Mouse (Mus musculus): Measurements from ENCODE around the gene Gns. TPM values are rescaled to one million over a fixed set of nuclear protein-coding genes. Genes with fewer than 3 reads are reported as not detected.

Gene Gns
- polyA plus RNA-seq, 1 experiment from 2014 or later = 35.6 TPM

GRCm38 (mm10) chr10:121429981-121430682 lies 65.2 kb downstream of the Gns start:
- Histone ChIP-seq H3K9me3 (replicated peaks) (no peaks in the 10 kb centered on the region), H3K27me3 (ENCODE audit: low read depth, poor library complexity, severe bottlenecking) (no peaks in the 10 kb centered on the region), H3K4me3 (peak overlapping the region; percentile 37), H3K36me3 (peaks cover under 1% of the 10 kb centered on the region; the same call in 1 of the 2 replicates), H3K27ac (peak overlapping the region; percentile 87), H3K4me1 (peaks cover 92% of the 10 kb centered on the region)
- DNase-seq (ENCODE audit: low spot score) = peak; percentile 67
- WGBS = 20% methylated on average over 14 of the region's 14 CpGs

- no peak for DNase-seq (ENCODE audit: low spot score)
- WGBS = 68% methylated on average over 15 of the region's 15 CpGs
- Histone ChIP-seq H3K27me3 (ENCODE audit: low read depth, poor library complexity, severe bottlenecking) (no peaks in the 10 kb centered on the region), H3K4me1 (peaks cover 92% of the 10 kb centered on the region), H3K27ac (peak overlapping the region; percentile 87), H3K9me3 (replicated peaks) (no peaks in the 10 kb centered on the region), H3K36me3 (no peaks in the 10 kb centered on the region), H3K4me3 (no peak overlapping the region)
These were observed 66.1 kb downstream of the Gns start for GRCm38 (mm10) chr10:121430764-121431540.

DNA sequence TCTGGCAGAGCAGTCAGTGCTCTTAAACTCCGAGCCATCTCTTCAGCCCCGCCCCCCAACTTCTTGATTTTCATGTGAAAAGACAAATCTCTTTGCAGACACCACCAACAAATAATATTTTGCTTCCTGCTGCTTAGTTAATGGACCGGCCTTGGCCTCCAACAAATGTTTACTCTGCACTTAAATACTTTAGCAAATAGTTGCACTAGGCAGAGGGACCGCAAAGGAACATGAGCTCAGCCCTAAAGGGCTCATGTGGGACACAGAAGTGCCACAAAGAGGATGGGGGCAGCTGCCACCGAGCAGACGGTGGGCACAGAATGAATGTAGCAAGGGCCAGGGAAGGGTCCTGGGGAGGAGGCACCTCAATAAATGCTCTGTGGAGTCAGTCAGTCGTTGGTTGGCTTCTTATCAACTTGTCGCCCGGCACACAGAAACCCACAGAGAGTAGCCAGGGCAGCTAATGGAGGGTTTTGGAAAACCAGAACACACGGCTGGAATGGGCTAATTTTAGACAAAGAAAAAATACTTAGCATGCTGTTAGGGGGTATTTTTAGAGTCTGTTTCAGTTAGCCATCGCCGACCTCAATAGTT lies 67.2 kb downstream of the Gns start:
- no peaks in the 10 kb centered on the region for H3K9me3 ChIP-seq (replicated peaks)
- peak overlapping the region; percentile 47; the same call in 1 of the 2 replicates for H3K27ac ChIP-seq
- WGBS = 74% methylated on average over 12 of the region's 12 CpGs
- no peaks in the 10 kb centered on the region for H3K27me3 ChIP-seq (ENCODE audit: low read depth, poor library complexity, severe bottlenecking)
- no peak for DNase-seq (ENCODE audit: low spot score)
- no peak overlapping the region for H3K4me3 ChIP-seq
- H3K4me1 ChIP-seq = peaks cover 94% of the 10 kb centered on the region
- no peaks in the 10 kb centered on the region for H3K36me3 ChIP-seq

DNA sequence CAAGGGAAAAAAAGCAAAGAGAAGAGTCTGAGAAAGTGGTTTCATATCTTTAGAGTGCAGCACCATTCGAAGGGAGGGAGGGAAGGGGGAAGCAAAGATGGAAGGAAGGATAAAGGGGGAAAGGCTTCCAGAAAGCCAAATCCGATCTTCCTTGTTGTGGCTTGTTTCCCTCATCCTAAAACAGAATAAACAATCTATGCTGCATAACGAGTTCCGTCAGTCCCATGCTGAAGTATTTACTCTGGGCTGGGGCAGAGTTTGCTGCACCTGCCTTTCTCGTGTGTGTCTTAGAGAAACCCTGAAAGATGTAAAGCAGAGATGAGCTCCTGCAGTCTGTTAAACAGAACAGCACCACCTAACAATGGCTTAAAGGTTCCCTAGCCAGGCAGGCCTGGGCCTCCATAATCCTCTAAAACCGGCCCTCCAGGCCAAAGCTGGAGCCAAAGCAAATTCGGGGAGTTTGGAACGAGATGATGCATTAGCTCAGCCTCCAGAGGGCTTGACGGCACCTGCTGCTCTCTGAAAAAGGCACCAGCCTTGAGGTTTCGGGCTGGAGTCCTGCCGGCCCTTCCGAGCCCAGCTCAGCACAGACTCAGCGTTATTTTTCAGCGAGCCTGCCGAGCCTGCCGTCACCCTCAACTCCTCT lies 67.9 kb downstream of the Gns start:
- no peak for DNase-seq (ENCODE audit: low spot score)
- Histone ChIP-seq H3K27ac (peak overlapping the region; percentile 47; the same call in 1 of the 2 replicates), H3K36me3 (no peaks in the 10 kb centered on the region), H3K4me1 (peaks cover 93% of the 10 kb centered on the region), H3K4me3 (no peak overlapping the region), H3K9me3 (replicated peaks) (no peaks in the 10 kb centered on the region), H3K27me3 (ENCODE audit: low read depth, poor library complexity, severe bottlenecking) (no peaks in the 10 kb centered on the region)
- 51% methylated on average over 16 of the region's 16 CpGs for WGBS

DNA sequence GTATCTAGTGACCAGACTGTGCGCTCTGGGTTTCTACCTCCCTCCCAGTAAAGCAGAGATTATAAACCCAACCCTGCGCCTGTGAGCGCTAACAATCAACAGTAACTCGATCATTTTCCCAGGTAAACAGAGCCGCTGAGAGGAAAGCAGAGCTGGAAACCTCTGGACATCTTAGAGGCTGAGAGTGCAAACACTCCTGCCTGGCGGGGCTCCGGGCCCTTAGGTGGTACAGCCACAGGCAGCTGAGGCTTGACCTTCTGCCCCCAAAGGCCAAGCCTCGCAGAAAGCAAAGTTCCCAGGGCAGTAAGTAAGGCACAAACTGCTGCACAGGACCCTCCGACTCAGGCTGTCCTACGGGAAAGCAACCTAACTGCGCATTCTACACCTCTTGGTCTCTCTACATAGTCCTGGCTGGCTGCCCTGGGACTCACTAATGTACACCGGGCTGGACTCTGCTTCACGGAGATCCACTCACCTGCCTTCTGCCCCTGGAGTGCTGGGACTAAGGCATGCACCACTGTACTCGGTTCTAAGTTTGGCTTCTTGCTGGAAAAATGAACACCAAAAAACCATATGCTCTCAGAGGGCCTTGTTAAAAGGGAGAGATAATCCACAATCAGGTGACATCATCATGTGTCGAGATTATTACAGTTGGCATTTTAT lies 69.7 kb downstream of the Gns start:
- Histone ChIP-seq H3K4me1 (peaks cover 83% of the 10 kb centered on the region), H3K9me3 (replicated peaks) (no peaks in the 10 kb centered on the region), H3K4me3 (no peak overlapping the region), H3K27ac (peak overlapping the region; percentile 54), H3K36me3 (no peaks in the 10 kb centered on the region), H3K27me3 (ENCODE audit: low read depth, poor library complexity, severe bottlenecking) (no peaks in the 10 kb centered on the region)
- DNase-seq (ENCODE audit: low spot score) = no peak
- WGBS = 65% methylated on average over 15 of the region's 15 CpGs

- H3K27me3 ChIP-seq (ENCODE audit: low read depth, poor library complexity, severe bottlenecking) = no peaks in the 10 kb centered on the region
- H3K9me3 ChIP-seq (replicated peaks) = no peaks in the 10 kb centered on the region
- no peaks in the 10 kb centered on the region for H3K36me3 ChIP-seq
- H3K27ac ChIP-seq = peak overlapping the region; percentile 83
- DNase-seq (ENCODE audit: low spot score) = no peak
- H3K4me3 ChIP-seq = peak overlapping the region; percentile 32
- WGBS = 31% methylated on average over 28 of the region's 28 CpGs
- H3K4me1 ChIP-seq = peaks cover 81% of the 10 kb centered on the region
These were observed 70.8 kb downstream of the Gns start for GRCm38 (mm10) chr10:121435546-121436257.

- H3K9me3 ChIP-seq (replicated peaks) = no peaks in the 10 kb centered on the region
- no peaks in the 10 kb centered on the region for H3K36me3 ChIP-seq
- H3K4me1 ChIP-seq = peaks cover 78% of the 10 kb centered on the region
- H3K27ac ChIP-seq = peak overlapping the region; percentile 83
- DNase-seq (ENCODE audit: low spot score) = peak; percentile 75
- no peaks in the 10 kb centered on the region for H3K27me3 ChIP-seq (ENCODE audit: low read depth, poor library complexity, severe bottlenecking)
- H3K4me3 ChIP-seq = peak overlapping the region; percentile 32
- 5% methylated on average over 8 of the region's 8 CpGs for WGBS
These were observed 71.4 kb downstream of the Gns start for GRCm38 (mm10) chr10:121436258-121436645.

- peaks cover 78% of the 10 kb centered on the region for H3K4me1 ChIP-seq
- H3K9me3 ChIP-seq (replicated peaks) = no peaks in the 10 kb centered on the region
- no peak overlapping the region for H3K4me3 ChIP-seq
- DNase-seq (ENCODE audit: low spot score) = no peak
- H3K27me3 ChIP-seq (ENCODE audit: low read depth, poor library complexity, severe bottlenecking) = no peaks in the 10 kb centered on the region
- peak overlapping the region; percentile 83 for H3K27ac ChIP-seq
- no peaks in the 10 kb centered on the region for H3K36me3 ChIP-seq
- 19% methylated on average over 4 of the region's 4 CpGs for WGBS
These were observed 71.8 kb downstream of the Gns start for GRCm38 (mm10) chr10:121436693-121437092.

GRCm38 (mm10) chr10:121438109-121438508 lies 73.2 kb downstream of the Gns start:
- no peak overlapping the region for H3K4me3 ChIP-seq
- no peak for DNase-seq (ENCODE audit: low spot score)
- H3K9me3 ChIP-seq (replicated peaks) = no peaks in the 10 kb centered on the region
- no peaks in the 10 kb centered on the region for H3K27me3 ChIP-seq (ENCODE audit: low read depth, poor library complexity, severe bottlenecking)
- peak overlapping the region; percentile 43 for H3K27ac ChIP-seq
- no peaks in the 10 kb centered on the region for H3K36me3 ChIP-seq
- 64% methylated on average over 8 of the region's 8 CpGs for WGBS
- peaks cover 68% of the 10 kb centered on the region for H3K4me1 ChIP-seq

DNA sequence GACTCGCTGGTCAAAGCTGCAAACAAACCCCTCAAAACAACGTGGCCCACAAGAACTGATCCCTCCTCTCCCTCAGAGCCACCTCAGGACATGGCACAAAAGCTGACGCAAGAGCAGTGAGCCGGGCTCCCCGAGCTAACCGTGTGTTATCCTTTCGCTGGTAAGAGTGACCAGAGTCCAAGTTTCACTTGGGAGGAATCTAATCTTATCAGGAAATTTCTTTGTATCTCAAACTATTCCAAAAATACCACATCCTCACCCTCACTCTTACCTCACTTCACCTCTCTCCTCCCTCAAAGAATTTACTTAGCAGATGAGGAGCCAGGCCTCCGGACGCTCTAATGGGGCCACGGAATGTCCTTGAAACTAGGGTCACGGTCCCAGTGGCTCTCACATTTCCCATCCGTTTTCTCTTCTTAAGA lies 74.4 kb downstream of the Gns start:
- no peak overlapping the region for H3K4me3 ChIP-seq
- no peaks in the 10 kb centered on the region for H3K27me3 ChIP-seq (ENCODE audit: low read depth, poor library complexity, severe bottlenecking)
- H3K4me1 ChIP-seq = peaks cover 66% of the 10 kb centered on the region
- H3K36me3 ChIP-seq = no peaks in the 10 kb centered on the region
- DNase-seq (ENCODE audit: low spot score) = no peak
- WGBS = 90% methylated on average over 12 of the region's 12 CpGs
- H3K9me3 ChIP-seq (replicated peaks) = no peaks in the 10 kb centered on the region
- peak overlapping the region; percentile 44 for H3K27ac ChIP-seq

DNA sequence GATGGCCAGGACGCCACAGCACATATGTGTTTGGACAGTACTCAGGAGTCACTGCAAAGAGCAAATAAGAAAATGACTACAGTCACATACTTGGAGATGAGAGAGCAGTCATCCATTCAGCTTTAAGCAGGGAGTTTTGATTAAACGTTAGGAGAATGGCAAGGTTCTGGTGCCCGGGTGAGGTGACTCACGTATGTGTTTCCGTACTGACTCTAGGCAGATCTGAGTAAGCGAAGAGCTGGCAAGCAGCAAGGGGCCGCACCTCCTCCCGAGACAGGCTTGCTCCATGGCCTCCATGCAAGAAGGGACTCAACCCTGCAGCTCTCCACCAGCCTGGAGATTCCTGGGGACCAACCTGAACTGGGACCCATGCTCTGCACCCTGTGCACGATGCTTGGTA lies 78.9 kb downstream of the Gns start:
- DNase-seq (ENCODE audit: low spot score) = no peak
- Histone ChIP-seq H3K27ac (no peak overlapping the region), H3K4me3 (no peak overlapping the region), H3K36me3 (no peaks in the 10 kb centered on the region), H3K9me3 (replicated peaks) (no peaks in the 10 kb centered on the region), H3K4me1 (peaks cover 43% of the 10 kb centered on the region), H3K27me3 (ENCODE audit: low read depth, poor library complexity, severe bottlenecking) (no peaks in the 10 kb centered on the region)
- 95% methylated on average over 9 of the region's 9 CpGs for WGBS

DNA sequence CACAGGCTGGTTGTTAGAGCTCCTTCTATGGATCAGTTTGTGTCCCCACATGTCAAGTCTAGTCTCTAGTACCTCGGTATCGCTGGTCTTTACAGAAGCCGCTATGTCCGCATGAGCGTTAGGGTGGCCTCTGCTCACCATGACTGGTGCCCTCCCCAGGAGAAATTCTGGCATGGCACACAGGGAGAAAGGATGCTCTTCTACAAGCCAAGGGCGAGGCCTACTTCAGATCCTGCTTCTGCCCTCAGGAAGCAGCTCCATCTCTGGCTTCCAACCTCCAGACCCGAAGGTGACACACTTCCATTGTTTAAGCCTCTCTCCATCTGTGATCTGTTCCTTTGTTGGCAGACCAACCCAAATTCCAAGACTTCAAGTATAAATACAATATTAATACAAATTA lies 79.3 kb downstream of the Gns start:
- DNase-seq (ENCODE audit: low spot score) = no peak
- H3K4me1 ChIP-seq = peaks cover 47% of the 10 kb centered on the region
- no peak overlapping the region for H3K27ac ChIP-seq
- no peak overlapping the region for H3K4me3 ChIP-seq
- WGBS = 92% methylated on average over 7 of the region's 7 CpGs
- no peaks in the 10 kb centered on the region for H3K36me3 ChIP-seq
- H3K27me3 ChIP-seq (ENCODE audit: low read depth, poor library complexity, severe bottlenecking) = no peaks in the 10 kb centered on the region
- H3K9me3 ChIP-seq (replicated peaks) = no peaks in the 10 kb centered on the region

All from limb, embryonic 10.5 days (tissue).